Mouse (Mus musculus): ENCODE measurements around the gene Atg7. TPM values are rescaled to one million over a fixed set of nuclear protein-coding genes. Genes with fewer than 3 reads are reported as not detected.

Gene Atg7
- polyA plus RNA-seq, 1 experiment: 14.7 TPM

DNA sequence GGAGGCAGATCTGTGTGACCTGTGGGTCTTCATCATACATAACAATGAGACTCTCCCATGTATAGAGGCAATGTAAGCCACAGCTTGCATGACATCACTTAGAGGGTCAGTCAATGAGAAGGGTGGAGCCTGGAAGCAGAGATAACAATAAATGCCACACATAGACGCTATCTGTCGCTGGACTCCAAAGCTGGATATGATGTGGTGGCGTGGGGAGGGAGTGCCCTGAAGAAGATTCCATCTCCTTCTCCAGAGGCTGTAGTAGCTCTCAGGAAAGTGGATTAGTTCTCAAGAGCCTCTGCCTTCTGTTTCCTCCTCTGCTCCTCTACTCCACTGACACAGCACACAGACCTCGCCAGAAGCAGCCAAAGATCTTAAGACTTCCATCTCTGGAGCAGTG, 237.9 kb downstream of the Atg7 start:
- no peaks in the 10 kb centered on the region for H3K27me3 ChIP-seq (ENCODE audit: control insufficient read depth, insufficient read depth, insufficient read length)
- H3K36me3 ChIP-seq (ENCODE audit: control insufficient read depth, insufficient read depth): peaks cover 10% of the 10 kb centered on the region
- H3K79me2 ChIP-seq (ENCODE audit: control insufficient read depth, insufficient read depth): peaks cover 100% of the 10 kb centered on the region
- no peak for TF ChIP-seq CTCF (IDR thresholded peaks at IDR 0.05; ENCODE audit: control insufficient read depth, insufficient read depth, insufficient read length)
- TF ChIP-seq MYOG (IDR thresholded peaks at IDR 0.05; ENCODE audit: control insufficient read depth, extremely low read depth, insufficient read length): no peak
- TF ChIP-seq CEBPB (IDR thresholded peaks at IDR 0.05; ENCODE audit: low read depth): no peak
- TF ChIP-seq FOSL1 (IDR thresholded peaks at IDR 0.05; ENCODE audit: insufficient read depth, low read length, poor library complexity, severe bottlenecking): no peak
- no peak for TF ChIP-seq MYOD1 (IDR thresholded peaks at IDR 0.05; ENCODE audit: control insufficient read depth, insufficient read length, low read depth)
- TF ChIP-seq MAX (IDR thresholded peaks at IDR 0.05): no peak
- TF ChIP-seq USF1 (IDR thresholded peaks at IDR 0.05; ENCODE audit: low read depth): no peak
- H3K79me3 ChIP-seq (ENCODE audit: low read depth): peaks cover 90% of the 10 kb centered on the region
- H3ac ChIP-seq (ENCODE audit: control insufficient read depth, insufficient read length, low read depth): no peak overlapping the region
- no peak overlapping the region for H3K4me3 ChIP-seq (ENCODE audit: insufficient read depth, poor library complexity, severe bottlenecking)

DNA sequence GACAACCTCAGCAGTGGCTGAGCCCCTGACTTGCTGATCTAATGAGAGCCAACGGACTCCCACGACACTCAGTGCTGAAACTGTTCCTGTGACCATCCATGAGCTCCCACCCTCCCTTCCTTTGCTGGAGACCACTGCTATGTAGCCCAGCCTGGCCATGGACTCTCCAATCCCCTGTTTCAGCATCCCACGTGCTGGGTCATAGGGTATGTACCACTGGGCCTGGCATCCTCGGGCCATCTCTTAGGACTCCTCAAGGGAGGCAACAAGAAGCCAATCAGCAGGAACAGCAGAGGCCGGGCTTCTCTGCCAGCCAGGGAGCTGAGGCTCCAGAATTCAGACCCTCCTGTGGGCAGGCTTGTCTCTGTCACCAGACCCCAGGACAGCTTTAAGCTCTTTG, 239.3 kb downstream of the Atg7 start:
- no peaks in the 10 kb centered on the region for H3K27me3 ChIP-seq (ENCODE audit: control insufficient read depth, insufficient read depth, insufficient read length)
- TF ChIP-seq MYOG (IDR thresholded peaks at IDR 0.05; ENCODE audit: control insufficient read depth, extremely low read depth, insufficient read length) (no peak), CTCF (IDR thresholded peaks at IDR 0.05; ENCODE audit: control insufficient read depth, insufficient read depth, insufficient read length) (no peak), MAX (IDR thresholded peaks at IDR 0.05) (no peak), USF1 (IDR thresholded peaks at IDR 0.05; ENCODE audit: low read depth) (no peak), MYOD1 (IDR thresholded peaks at IDR 0.05; ENCODE audit: control insufficient read depth, insufficient read length, low read depth) (no peak), FOSL1 (IDR thresholded peaks at IDR 0.05; ENCODE audit: insufficient read depth, low read length, poor library complexity, severe bottlenecking) (no peak), CEBPB (IDR thresholded peaks at IDR 0.05; ENCODE audit: low read depth) (no peak)
- H3K79me3 ChIP-seq (ENCODE audit: low read depth): peaks cover 88% of the 10 kb centered on the region
- peaks cover 100% of the 10 kb centered on the region for H3K79me2 ChIP-seq (ENCODE audit: control insufficient read depth, insufficient read depth)
- peaks cover 18% of the 10 kb centered on the region for H3K36me3 ChIP-seq (ENCODE audit: control insufficient read depth, insufficient read depth)
- no peak overlapping the region for H3K4me3 ChIP-seq (ENCODE audit: insufficient read depth, poor library complexity, severe bottlenecking)
- H3ac ChIP-seq (ENCODE audit: control insufficient read depth, insufficient read length, low read depth): no peak overlapping the region

DNA sequence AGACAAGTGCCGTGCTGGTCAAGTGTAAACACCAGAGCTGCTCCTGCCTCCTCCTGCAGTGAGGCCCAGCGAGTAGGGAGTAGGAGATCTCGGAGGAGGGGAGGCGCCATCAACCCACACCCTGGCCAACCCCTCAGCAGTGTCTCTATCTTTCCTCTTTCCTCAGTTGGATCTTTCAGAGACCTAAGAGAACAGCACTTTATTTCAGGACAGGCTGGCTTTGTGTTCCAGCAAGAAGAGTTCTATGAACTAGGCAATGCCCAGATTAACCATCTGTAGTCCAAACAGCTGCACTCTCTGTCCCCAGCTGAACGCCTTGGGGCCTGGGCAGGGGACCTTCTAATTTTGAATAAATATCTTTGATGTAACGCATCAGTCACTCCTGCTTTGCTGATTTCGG, 239.8 kb downstream of the Atg7 start:
- Histone ChIP-seq H3K79me3 (ENCODE audit: low read depth) (peaks cover 88% of the 10 kb centered on the region), H3K27me3 (ENCODE audit: control insufficient read depth, insufficient read depth, insufficient read length) (no peaks in the 10 kb centered on the region), H3K4me3 (ENCODE audit: insufficient read depth, poor library complexity, severe bottlenecking) (no peak overlapping the region), H3K36me3 (ENCODE audit: control insufficient read depth, insufficient read depth) (peaks cover 22% of the 10 kb centered on the region), H3ac (ENCODE audit: control insufficient read depth, insufficient read length, low read depth) (no peak overlapping the region), H3K79me2 (ENCODE audit: control insufficient read depth, insufficient read depth) (peaks cover 100% of the 10 kb centered on the region)
- TF ChIP-seq MYOG (IDR thresholded peaks at IDR 0.05; ENCODE audit: control insufficient read depth, extremely low read depth, insufficient read length) (no peak), MYOD1 (IDR thresholded peaks at IDR 0.05; ENCODE audit: control insufficient read depth, insufficient read length, low read depth) (no peak), FOSL1 (IDR thresholded peaks at IDR 0.05; ENCODE audit: insufficient read depth, low read length, poor library complexity, severe bottlenecking) (no peak), MAX (IDR thresholded peaks at IDR 0.05) (no peak), USF1 (IDR thresholded peaks at IDR 0.05; ENCODE audit: low read depth) (no peak), CTCF (IDR thresholded peaks at IDR 0.05; ENCODE audit: control insufficient read depth, insufficient read depth, insufficient read length) (no peak), CEBPB (IDR thresholded peaks at IDR 0.05; ENCODE audit: low read depth) (no peak)

DNA sequence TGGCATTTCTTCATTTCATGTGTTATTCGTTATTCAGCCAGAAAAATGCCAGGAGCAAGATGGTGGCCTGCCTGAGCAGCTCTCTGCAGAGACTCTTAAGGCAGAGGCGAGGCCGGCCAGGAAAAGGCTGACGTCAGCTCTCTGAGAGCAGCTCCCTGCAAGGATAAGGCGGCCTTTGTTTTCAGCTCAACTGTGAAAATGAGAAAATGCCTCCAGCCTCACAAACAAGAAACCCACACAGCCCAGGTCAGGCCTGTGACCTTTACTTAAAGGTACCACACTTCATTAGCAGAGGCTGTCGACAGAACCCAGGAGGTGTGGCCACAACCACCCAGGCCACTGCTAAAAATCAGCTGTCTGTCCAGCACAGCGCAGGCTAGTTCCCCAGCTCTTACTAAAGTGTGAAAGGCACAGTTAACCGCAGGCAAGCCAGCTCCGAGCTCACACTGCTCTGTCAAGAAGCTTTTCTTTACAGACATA, 240.4 kb downstream of the Atg7 start:
- peaks cover 100% of the 10 kb centered on the region for H3K79me2 ChIP-seq (ENCODE audit: control insufficient read depth, insufficient read depth)
- no peak overlapping the region for H3K4me3 ChIP-seq (ENCODE audit: insufficient read depth, poor library complexity, severe bottlenecking)
- H3K27me3 ChIP-seq (ENCODE audit: control insufficient read depth, insufficient read depth, insufficient read length): no peaks in the 10 kb centered on the region
- TF ChIP-seq CTCF (IDR thresholded peaks at IDR 0.05; ENCODE audit: control insufficient read depth, insufficient read depth, insufficient read length) (no peak), MYOD1 (IDR thresholded peaks at IDR 0.05; ENCODE audit: control insufficient read depth, insufficient read length, low read depth) (no peak), USF1 (IDR thresholded peaks at IDR 0.05; ENCODE audit: low read depth) (no peak), FOSL1 (IDR thresholded peaks at IDR 0.05; ENCODE audit: insufficient read depth, low read length, poor library complexity, severe bottlenecking) (no peak), MAX (IDR thresholded peaks at IDR 0.05) (no peak), CEBPB (IDR thresholded peaks at IDR 0.05; ENCODE audit: low read depth) (no peak), MYOG (IDR thresholded peaks at IDR 0.05; ENCODE audit: control insufficient read depth, extremely low read depth, insufficient read length) (no peak)
- H3K79me3 ChIP-seq (ENCODE audit: low read depth): peaks cover 89% of the 10 kb centered on the region
- peaks cover 27% of the 10 kb centered on the region for H3K36me3 ChIP-seq (ENCODE audit: control insufficient read depth, insufficient read depth)
- no peak overlapping the region for H3ac ChIP-seq (ENCODE audit: control insufficient read depth, insufficient read length, low read depth)

DNA sequence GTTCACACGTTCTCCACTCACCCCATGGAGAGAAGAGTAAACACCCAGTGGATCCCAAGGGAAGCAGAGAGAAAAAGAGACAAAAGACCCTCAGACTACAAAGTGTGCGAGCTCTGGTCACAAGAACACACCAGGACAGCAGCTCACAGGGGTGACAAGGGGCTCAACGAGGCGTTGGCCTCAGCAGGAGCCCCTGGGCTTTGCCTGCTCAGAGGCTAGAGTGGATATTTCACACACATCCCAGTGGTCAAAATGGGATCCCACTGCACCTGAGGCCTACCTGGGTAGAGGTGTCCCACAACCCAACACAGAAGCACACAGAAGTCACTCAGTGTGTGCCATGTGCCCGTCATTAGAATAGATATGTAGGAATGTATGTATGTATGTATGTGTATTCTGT, 242.2 kb downstream of the Atg7 start:
- H3K36me3 ChIP-seq (ENCODE audit: control insufficient read depth, insufficient read depth): peaks cover 31% of the 10 kb centered on the region
- no peaks in the 10 kb centered on the region for H3K27me3 ChIP-seq (ENCODE audit: control insufficient read depth, insufficient read depth, insufficient read length)
- TF ChIP-seq CTCF (IDR thresholded peaks at IDR 0.05; ENCODE audit: control insufficient read depth, insufficient read depth, insufficient read length): no peak
- no peak for TF ChIP-seq MYOG (IDR thresholded peaks at IDR 0.05; ENCODE audit: control insufficient read depth, extremely low read depth, insufficient read length)
- no peak for TF ChIP-seq USF1 (IDR thresholded peaks at IDR 0.05; ENCODE audit: low read depth)
- no peak for TF ChIP-seq CEBPB (IDR thresholded peaks at IDR 0.05; ENCODE audit: low read depth)
- no peak for TF ChIP-seq MYOD1 (IDR thresholded peaks at IDR 0.05; ENCODE audit: control insufficient read depth, insufficient read length, low read depth)
- TF ChIP-seq FOSL1 (IDR thresholded peaks at IDR 0.05; ENCODE audit: insufficient read depth, low read length, poor library complexity, severe bottlenecking): no peak
- no peak for TF ChIP-seq MAX (IDR thresholded peaks at IDR 0.05)
- H3K79me3 ChIP-seq (ENCODE audit: low read depth): peaks cover 80% of the 10 kb centered on the region
- peaks cover 90% of the 10 kb centered on the region for H3K79me2 ChIP-seq (ENCODE audit: control insufficient read depth, insufficient read depth)
- H3K4me3 ChIP-seq (ENCODE audit: insufficient read depth, poor library complexity, severe bottlenecking): no peak overlapping the region
- H3ac ChIP-seq (ENCODE audit: control insufficient read depth, insufficient read length, low read depth): no peak overlapping the region

All from C2C12 (cell line).